Mouse (Mus musculus): ENCODE measurements at regions not wholly inside any gene's neighbourhood (a gene's known extent, or its start where the extent isn't known, plus 50 kb on each side); places are given as distances from the start of the nearest gene placed in this dataset.

DNA sequence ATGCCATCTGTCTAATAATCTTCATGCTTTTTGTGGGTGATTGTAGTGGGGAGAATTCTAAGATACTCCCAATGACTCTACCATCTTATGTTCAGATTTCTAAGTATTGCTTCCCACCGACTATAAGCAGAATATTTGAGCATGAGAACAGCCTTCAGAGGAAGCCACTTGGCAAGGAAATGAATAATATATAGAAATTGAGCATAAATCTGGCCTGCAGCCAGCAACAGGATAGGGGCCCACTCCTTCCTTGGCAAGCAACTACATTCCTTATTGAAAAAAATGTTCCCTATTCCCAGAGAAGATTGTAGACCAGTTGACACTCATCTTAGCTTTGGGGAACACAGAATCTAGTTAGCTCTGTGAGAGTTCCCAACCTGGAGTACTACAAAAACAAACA lies 591.5 kb upstream of the A1bg start:
- no peak for DNase-seq (ENCODE audit: low spot score)

DNA sequence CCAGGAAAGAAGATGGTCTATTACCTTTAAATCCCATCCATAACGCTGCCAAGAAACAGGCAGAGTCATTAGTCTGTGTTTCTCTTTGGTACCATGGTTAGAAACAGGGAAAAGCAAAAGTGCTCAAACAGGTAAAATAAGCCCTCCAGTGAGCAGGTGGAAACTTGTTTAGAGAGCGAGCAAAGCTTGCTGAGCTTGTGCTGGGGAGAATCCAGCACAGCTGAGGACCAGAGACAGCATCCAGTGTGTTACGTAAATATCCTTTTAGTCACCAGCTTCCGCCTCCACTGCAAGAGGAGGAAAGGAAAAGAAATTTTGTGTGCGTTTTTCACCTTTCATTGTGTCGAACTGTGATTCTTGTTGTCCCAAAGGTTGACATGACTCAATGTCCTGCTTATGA lies 586.0 kb upstream of the A1bg start:
- DNase-seq (ENCODE audit: low spot score) = no peak

DNA sequence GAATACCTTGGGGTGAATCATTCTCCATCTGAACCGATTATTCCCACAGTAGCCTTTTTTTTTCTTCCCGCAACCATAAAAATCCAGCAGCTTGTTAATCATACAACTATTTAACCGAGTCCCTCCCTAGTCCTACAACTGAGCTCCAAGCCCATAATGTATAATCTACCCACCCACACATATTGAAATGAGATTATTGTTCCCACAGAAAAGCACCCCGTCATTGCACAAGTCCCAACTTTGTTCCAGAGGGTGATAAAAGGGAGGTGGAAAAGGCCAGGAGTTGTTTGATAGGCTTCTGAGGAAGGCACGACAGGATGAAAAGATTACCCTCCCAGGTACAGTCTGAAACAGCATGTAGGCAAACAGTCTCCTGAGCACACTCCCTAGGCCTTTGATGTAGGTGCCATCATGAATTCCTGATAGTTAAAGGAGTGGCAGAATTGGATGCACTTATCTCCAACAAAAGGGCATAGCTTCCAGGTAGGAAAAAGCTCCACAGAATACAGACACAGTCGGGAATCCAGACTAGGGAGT lies 583.6 kb upstream of the A1bg start:
- DNase-seq (ENCODE audit: low spot score) = no peak

DNA sequence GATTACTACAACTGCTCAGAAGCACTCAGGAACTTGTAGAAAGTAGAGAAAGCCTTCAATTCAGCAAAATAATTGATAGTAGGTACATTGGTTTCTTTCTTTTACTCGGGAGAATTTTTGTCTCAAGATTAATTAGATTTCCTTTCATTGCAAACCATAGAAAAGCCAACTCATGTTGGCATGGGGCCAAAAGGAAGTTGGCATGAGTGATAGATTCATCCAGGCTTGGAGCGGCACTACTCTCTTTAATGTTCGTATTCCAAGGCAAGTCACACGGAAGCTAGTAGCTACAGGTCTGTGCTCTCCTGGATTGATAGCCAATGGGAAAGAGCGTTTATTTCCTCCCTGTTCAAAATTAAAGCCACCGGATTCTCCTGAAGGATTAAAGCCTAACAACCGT lies 580.6 kb upstream of the A1bg start:
- no peak for DNase-seq (ENCODE audit: low spot score)

DNA sequence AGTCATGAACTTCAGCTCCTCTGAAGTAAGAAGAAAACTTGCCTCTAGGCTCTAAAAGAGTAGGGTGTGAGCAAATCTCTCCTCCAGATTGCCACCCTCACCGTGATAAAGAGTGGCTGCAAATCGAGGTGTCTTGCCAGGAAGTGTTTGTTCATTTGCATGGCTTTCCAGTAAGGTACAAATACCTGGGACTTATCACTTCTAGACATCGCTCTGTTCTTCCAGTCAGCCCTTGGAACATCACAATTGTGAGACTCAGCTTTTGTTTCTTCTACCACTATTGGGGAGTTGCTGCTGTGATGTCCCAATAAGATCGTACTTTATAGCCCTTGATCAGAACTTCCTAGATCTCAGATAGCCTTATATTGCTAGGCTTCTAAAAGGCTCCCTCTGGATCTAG lies 566.9 kb upstream of the A1bg start:
- DNase-seq (ENCODE audit: low spot score) = no peak

DNA sequence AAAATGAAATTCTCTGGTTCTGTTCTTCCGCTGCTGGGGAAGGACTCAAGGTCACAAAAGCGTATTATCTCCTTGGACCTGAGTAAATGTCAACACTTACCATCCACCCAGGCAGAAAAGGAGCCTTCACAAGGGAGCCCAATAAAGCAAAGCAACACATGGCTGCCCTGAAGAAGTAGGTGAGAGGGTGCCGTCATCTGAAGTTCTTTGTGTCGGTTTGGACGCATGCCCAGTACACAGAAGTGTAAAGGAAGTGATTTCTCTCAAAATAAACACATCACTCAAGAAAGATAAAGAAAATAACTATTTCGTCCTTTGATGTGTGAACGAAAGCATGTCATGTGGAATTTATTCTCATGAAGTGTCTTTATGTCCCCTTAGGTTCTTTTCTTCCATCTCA lies 559.0 kb upstream of the A1bg start:
- no peak for DNase-seq (ENCODE audit: low spot score)

DNA sequence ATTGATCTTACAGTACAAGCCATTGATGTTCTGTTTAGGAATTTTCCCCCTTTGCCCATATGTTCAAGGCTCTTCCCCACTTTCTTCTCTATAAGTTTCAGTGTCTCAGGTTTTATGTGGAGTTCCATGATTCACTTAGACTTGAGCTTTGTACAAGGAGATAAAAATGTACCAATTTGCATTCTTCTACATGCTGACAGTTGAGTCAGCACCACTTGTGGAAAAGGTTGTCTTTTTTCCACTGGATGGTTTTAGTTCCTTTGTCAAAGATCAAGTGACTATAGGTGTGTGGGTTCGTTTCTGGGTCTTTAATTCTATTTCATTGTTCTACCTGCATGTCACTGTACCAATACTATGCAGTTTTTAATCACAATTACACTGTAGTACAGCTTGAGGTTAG lies 551.1 kb upstream of the A1bg start:
- no peak for DNase-seq (ENCODE audit: low spot score)

DNA sequence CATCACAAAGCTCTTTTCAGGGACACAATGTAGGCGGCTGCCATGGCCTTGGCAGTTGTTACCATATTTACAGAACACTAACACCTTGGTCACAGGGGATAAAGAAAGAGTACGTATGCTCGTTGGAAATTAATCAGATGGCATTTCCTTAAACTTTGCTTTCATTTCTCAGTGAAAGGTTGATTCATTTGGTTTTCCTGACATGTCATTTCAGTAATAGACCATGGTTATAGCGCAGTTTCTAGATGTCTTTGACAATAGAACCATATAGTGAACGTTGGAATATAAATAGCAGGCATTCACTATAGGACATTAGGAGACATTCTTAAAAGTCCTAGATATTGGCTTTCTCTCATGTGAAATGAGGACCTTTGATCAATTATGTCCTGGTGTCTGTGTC lies 532.2 kb upstream of the A1bg start:
- no peak for DNase-seq (ENCODE audit: low spot score)

DNA sequence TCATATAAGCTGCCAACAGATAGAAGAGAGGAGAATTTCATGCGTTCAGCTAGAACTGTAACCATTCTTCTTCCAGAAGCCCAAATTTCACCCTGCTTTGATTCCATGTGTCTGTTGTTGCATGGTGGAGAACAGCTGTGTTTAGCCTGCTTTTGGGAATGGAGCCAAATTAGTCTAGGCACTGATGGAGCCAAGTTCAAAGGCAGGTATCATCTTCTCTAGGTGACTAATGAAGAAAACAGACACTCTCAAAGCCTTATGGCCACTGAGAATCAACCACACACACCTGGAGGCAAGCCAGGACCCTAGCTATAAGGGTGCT lies 531.5 kb upstream of the A1bg start:
- no peak for DNase-seq (ENCODE audit: low spot score)

DNA sequence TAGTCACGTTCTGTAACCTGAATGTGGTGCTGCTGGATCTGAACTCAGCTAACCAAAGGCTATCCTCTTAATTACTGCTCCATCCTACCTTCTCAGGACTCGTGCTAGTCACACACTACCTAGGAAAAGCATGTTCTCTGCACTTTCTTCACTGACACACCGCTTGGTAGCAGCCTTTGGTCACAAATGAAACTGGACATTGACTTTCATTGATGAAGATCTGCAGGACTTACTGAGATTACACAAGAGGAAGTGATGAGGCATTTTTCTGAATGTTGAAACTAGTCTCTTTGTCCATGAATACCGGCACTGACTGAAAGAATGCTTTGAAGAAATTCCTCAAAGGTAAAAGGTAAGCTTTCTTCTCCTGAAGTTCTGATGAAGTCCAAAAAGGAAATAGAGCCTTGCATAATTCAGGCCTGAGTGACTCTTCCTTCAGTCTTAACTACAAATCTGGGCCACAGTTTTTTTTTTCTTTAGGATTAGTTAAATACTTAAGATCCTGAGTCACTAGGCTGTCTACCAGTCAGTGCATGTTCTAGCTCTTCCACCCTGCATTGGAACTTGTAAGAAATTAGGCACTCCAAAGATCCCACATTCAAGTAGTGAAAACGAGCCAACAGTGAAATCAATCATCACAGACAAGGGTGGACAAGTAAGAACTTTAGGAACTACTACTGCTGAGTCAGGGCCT lies 531.0 kb upstream of the A1bg start:
- no peak for DNase-seq (ENCODE audit: low spot score)

DNA sequence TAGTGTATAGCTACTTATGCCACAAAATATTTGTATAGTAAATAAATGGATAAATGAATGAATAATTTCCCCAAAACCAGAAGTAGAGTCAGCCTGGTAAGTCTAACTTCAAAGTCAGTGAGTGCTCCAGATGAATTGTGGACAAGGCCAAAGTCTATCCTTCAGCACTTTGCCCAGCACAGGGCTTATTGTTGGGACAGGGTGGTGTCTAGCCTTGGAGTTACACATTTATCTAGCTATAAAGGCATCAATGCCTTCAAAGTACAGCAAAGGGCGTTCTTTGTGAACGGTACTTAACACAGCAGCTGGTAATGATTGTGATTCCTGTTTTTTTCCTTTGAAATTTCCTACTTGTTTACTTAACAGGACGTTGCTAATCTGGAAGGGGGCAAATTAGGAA lies 527.4 kb upstream of the A1bg start:
- no peak for DNase-seq (ENCODE audit: low spot score)

DNA sequence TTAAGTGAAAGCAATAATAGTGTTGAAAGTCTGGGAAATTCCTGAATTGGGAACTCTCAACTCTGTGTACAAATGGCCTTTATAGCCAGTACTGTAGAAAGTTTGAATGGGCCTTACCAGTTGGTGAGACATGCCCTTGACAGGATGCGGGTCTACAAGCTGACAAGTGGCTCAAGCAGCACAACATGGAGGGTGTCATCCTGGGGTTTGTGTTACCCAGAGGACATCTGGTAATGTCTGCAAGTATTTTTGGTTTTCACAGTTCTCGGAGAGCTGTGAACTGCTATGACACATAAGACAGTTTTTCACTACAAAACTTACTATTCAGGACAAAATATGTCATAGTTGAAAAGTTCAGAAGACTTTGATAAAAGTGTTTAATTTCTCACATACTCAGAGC lies 525.7 kb upstream of the A1bg start:
- no peak for DNase-seq (ENCODE audit: low spot score)

DNA sequence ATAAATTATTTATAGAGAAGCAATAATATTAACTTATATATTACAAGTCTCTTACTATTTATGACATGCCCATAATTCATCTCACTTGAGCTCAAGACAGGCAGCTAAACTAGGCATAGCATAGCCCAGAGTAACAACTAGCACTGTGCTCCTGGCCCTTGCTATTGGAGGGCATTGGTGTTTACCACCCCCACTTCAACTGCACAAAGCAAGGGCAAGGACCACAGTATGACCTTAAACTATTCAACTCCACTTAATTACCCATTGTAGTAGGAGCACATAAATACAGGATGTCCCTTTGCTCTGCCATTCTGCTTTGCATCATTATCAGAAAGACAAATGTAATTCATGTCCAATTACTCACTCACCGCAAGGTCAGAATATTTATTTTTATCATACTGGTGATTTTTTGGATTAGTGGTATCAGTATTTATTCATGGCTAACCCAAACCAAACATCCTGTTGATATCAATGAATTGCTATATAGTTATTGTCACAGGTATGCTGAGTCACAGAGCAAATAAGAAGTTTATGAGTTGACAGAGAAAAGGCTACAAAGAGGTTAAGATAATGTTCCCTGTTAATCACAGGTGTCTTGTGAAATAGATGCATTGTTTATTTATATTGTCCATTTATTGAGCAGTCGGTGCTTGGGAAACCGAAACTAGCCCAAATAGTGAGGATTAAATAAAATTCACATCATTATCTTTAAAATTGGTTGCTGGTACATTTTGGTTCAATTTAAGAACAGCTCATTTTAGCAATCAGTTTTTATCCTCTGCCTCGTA lies 523.4 kb upstream of the A1bg start:
- DNase-seq (ENCODE audit: low spot score) = no peak

DNA sequence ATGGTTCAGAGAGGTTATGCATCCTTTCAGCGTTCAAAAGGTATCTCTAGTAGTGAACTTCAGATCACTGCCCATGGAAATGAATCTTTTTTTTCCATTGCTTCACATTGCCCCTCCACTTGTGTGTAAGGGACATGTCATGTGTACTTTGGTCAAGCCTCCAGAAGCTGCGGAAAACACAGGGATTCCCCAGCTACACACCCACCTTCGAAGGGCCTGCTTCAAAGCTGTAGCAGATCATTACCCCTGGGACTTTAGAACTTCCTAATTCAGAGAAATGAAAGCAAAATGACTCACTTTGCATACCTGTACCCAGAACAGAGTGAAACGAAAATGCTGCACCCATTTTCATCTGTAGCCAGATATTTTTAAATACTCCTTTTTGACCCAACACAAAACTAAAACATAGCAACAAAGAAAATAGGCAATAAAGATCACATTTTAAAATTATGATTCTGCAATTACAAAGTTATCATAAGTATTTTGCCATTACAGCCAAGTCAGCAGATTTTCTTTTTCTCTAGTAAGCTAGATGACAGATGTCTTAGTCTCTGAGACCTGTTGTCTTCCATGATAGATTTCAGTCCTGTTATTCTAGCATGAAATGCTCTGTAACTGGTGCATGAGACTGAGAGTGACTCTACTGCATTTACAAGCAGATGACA lies 519.1 kb upstream of the A1bg start:
- DNase-seq (ENCODE audit: low spot score) = no peak

DNA sequence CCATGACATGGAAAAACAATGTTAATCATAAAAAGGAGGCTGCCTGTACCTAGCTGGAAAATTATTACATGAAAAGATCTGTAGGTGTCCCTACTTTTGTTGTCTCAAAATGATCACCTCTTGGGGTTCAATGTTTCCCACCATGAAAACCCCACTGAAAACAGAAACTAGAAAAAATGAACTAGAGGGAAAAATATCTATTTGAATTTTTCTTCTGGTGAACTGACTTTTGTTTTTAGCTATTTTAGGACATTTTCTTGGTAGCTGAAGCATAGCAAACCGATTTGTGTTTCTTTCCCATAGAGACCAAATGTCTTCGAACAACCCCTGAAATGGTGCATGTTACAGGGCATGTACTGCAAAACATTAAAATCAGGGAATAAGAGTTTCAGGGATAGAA lies 518.2 kb upstream of the A1bg start:
- no peak for DNase-seq (ENCODE audit: low spot score)

DNA sequence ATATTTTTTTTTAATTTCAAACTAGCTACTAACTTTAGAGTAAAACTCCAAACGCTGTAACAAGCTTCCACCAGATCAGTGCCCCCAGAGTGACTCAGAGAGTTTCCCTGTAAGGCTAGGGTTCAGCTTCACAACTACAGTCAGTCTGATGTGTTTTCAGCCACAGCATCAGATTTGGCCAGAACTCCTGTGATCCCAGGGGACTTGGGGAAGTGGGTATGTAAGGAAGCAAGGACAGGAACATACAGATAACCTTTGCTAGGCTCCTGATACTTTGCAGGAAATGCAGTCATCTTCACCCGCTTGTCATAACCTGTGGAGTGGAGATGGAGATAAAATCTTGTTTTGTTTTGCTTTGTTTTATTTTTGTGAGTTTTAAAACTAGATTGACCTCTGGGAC lies 517.5 kb upstream of the A1bg start:
- no peak for DNase-seq (ENCODE audit: low spot score)

DNA sequence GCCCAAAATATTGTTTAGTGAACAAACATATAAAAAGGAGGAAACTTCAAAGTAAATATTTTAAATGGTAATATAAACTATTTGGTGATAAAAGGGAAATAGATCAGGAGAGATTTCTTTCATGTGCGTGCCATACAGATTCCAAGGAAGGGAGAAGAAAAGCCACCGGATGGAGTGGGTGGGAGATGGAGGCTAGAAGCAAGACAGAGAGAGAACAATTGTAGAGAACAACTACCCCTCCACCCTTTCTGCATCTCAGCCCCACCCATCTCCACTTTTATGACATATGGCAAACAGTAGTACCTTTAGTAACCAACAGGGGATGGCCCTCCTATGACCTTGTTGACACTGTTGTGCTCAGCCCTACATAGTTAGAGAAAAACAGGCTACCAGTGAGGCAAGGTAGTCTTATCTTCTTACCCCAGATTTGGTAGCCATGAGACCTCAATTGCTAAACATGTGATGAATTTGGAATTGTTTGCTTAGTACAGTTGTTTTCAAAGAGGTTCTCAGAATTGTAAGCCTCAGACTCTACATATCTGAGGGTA lies 516.9 kb upstream of the A1bg start:
- DNase-seq (ENCODE audit: low spot score) = no peak

DNA sequence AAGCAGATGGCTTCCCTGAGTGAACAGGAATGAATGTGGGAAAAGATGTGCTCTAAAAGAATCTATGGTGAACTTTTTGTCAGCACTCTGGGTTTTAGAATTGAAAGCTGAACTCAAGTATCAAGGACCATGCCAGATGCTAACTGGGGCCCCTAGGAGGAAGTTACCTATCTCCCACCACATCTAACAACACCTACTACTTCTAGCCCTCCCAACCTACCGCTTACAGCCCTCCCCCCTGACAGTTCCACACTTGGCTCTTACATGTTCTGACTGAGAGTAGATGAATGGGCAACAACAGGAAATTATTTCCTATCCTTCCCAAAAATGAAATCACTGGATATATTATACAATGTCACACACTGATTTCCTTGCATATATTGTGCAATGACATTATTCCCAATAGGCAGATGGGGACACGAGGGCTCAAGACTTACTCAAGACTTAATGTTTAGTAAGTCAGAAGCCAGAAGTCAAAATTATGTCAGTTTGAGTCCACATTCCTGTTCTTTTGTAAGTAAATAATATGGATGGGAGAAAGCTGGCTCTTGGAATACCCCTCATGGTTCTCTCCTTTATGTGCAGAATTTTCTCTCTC lies 506.1 kb upstream of the A1bg start:
- DNase-seq (ENCODE audit: low spot score) = no peak

DNA sequence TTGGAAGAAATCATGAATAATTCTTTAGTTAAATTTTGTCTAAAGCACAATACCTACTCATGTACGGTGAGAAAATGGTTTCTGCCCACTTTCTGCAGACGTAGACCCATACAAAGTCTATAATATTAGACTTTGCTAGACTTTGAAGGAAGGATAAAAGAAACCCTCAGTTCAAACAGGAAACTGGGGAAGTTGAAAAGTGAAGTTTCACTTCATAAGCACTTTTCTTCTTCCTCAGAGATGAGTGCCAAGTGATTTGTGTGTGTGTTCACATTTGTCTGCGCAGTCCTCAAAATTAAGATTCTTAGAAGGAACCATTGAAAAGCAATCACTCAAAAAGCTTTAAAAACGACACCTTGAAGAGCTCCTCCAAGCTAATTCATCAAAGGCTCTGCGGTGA lies 500.2 kb upstream of the A1bg start:
- no peak for DNase-seq (ENCODE audit: low spot score)

DNA sequence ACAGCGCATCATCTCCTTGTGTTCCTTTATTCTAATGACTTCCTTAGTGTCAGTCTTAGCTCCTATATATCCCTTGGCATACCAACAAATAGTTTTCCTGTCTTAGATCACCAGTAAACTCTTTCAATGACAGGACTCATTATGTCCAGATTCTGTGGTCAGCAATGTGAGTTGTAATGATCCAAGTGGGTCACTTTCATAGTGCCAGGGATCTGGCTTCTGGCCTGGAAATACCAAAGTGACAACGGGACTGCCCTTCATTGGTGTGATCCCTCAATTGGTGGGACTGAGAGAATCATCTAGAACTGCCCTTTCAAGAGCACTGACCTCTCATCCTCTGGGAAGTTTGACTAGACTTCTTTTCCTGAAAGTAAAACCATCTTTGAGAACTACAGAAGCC lies 494.7 kb upstream of the A1bg start:
- DNase-seq (ENCODE audit: low spot score) = no peak

DNA sequence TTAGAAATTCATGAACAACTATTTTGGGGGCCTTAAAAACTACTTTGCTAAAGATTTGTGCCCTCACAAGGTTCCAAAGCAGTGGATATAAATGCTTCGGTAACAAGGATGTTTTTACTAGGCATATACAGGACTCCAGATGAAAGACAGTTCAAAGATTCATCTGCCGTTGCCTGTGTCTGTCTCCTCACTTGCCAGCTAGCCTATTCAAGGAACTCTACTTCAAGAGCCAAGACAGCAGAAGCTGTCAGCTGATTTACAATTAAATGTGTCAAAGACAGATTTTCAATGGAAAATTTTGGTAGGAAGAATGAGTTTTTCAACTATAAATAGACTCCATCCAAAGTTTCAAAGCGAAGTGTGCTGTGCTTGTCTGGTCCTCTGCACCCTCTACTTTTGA lies 494.0 kb upstream of the A1bg start:
- DNase-seq (ENCODE audit: low spot score) = no peak

DNA sequence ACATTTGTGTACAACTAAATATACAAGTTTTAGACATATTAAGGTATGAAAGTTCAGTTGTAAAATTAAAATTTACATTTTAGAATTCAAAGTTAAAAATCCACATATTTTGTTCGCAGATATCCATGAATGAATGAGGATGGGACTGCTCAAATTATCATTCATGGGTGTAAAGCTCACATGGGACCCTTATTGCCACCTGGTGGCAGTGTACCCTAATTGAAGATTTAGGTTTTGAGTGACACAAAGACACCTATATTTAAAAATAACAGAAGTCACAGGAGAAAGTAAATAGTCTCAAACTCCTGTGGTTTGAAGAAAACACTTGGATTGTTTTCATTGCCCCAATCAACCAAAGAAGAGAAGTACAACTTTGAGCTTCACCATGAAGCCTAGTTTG lies 492.8 kb upstream of the A1bg start:
- no peak for DNase-seq (ENCODE audit: low spot score)

DNA sequence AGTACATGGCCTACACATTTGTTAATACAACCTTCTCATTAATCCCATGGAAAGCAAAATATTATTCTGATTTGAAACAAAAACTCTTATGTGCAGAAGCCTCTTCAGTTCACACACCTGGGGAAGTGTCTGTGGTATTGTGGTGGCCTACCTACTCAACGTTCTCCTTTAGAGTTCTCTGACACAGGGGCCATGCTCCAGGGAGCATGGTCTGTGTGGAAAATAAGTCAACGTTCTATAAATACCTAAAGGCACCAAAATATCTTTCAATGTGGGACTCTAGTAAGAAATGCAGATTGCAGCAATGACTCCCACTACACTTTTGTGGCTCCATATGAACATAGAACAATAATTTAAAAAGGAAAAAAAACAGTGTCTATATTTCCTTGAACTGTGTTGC lies 489.0 kb upstream of the A1bg start:
- no peak for DNase-seq (ENCODE audit: low spot score)
